Mouse (Mus musculus) gastrocnemius, postnatal 25 days (tissue): ENCODE data around the gene Slc48a1. TPM values are rescaled to one million over a fixed set of nuclear protein-coding genes. Genes with fewer than 3 reads are reported as not detected.

Experiments
- DNase-seq: peaks from one replicate; pipeline ENCODE4 v3.0.0; 2022
- total RNA-seq, 2 experiments: library from RNA; stranded (reverse); gene quantifications; 1 replicate in 1 of 2; 2 replicates in 1 of 2; pipeline ENCODE4 v1.2.3; 2021

The Slc48a1 gene
- total RNA-seq, 2 experiments from 2014 or later = 44.7 to 47.2 TPM

GRCm38 (mm10) chr15:97782749-97783105 lies 4.4 kb downstream of the Slc48a1 start:
- DNase-seq = peak; percentile 73

GRCm38 (mm10) chr15:97784092-97784559 lies 5.8 kb downstream of the Slc48a1 start:
- peak; percentile 92 for DNase-seq

- DNase-seq = no peak
Observed at GRCm38 (mm10) chr15:97784561-97785161, 6.3 kb downstream of the Slc48a1 start.

- peak; percentile 50 for DNase-seq
Observed at GRCm38 (mm10) chr15:97785731-97786411, 7.6 kb downstream of the Slc48a1 start.

GRCm38 (mm10) chr15:97786412-97787112 lies 8.2 kb downstream of the Slc48a1 start:
- no peak for DNase-seq

- no peak for DNase-seq
Observed at GRCm38 (mm10) chr15:97787148-97787798, 9.0 kb downstream of the Slc48a1 start.

- DNase-seq = no peak
Observed at GRCm38 (mm10) chr15:97787799-97788667, 9.7 kb downstream of the Slc48a1 start.

- no peak for DNase-seq
Observed at GRCm38 (mm10) chr15:97788821-97789220, 10.5 kb downstream of the Slc48a1 start.

GRCm38 (mm10) chr15:97789761-97790505 lies 11.6 kb downstream of the Slc48a1 start:
- DNase-seq = no peak

GRCm38 (mm10) chr15:97791126-97791700 lies 12.9 kb downstream of the Slc48a1 start:
- DNase-seq = no peak

GRCm38 (mm10) chr15:97793386-97794153 lies 15.2 kb downstream of the Slc48a1 start:
- no peak for DNase-seq

- no peak for DNase-seq
Observed at GRCm38 (mm10) chr15:97794268-97794667, 15.9 kb downstream of the Slc48a1 start.

GRCm38 (mm10) chr15:97795559-97796235 lies 17.4 kb downstream of the Slc48a1 start:
- DNase-seq = no peak

- no peak for DNase-seq
Observed at GRCm38 (mm10) chr15:97796674-97797310, 18.5 kb downstream of the Slc48a1 start.

- DNase-seq = no peak
Observed at GRCm38 (mm10) chr15:97798134-97798533, 19.8 kb downstream of the Slc48a1 start.

GRCm38 (mm10) chr15:97799446-97799845 lies 21.1 kb downstream of the Slc48a1 start:
- no peak for DNase-seq

- no peak for DNase-seq
Observed at GRCm38 (mm10) chr15:97800853-97801252, 22.5 kb downstream of the Slc48a1 start.

GRCm38 (mm10) chr15:97801811-97802210 lies 23.5 kb downstream of the Slc48a1 start:
- no peak for DNase-seq

- no peak for DNase-seq
Observed at GRCm38 (mm10) chr15:97802575-97802974, 24.3 kb downstream of the Slc48a1 start.
